In genomic region chr3:128546416-128547327, GRCm38 (mm10) we compare ENCODE assay signal across 9 mouse cellular contexts.
DNase-seq lines count a peak whose midpoint lies in the region; ATAC-seq lines count a peak whose summit lies in the region.
"Had no signal": no experiment of that assay in that cellular context is flagged by ENCODE, and none has a peak within 500 bp of the region (broad histone marks: within the 10 kb centered on the region; RNA-seq: fewer than 3 reads in every experiment).

No protein-coding gene starts in this region.

- H3K36me3 ChIP-seq in neural tube, embryonic 11.5 days (ENCODE audit: control insufficient read depth, insufficient read depth, low read length), result no peaks in the 10 kb centered on the region
- H3K36me3 ChIP-seq in heart, embryonic 13.5 days, result no peaks in the 10 kb centered on the region
- no peaks in the 10 kb centered on the region for H3K36me3 ChIP-seq in neural tube, embryonic 12.5 days
- no peaks in the 10 kb centered on the region for H3K36me3 ChIP-seq in kidney, embryonic 15.5 days
- H3K36me3 ChIP-seq: liver, embryonic 13.5 days had no signal

- no peaks in the 10 kb centered on the region for H3K27me3 ChIP-seq in neural tube, embryonic 11.5 days (ENCODE audit: control insufficient read depth, insufficient read depth, low read length)
- no peaks in the 10 kb centered on the region for H3K27me3 ChIP-seq in heart, embryonic 13.5 days (replicated peaks)
- no peaks in the 10 kb centered on the region for H3K27me3 ChIP-seq in neural tube, embryonic 12.5 days (replicated peaks)
- no peaks in the 10 kb centered on the region for H3K27me3 ChIP-seq in kidney, embryonic 15.5 days
- H3K27me3 ChIP-seq: liver, embryonic 13.5 days had no signal

- no peaks in the 10 kb centered on the region for H3K9me3 ChIP-seq in neural tube, embryonic 11.5 days (ENCODE audit: control insufficient read depth, low read length)
- no peaks in the 10 kb centered on the region for H3K9me3 ChIP-seq in heart, embryonic 13.5 days
- no peaks in the 10 kb centered on the region for H3K9me3 ChIP-seq in neural tube, embryonic 12.5 days
- no peaks in the 10 kb centered on the region for H3K9me3 ChIP-seq in kidney, embryonic 15.5 days (replicated peaks)
- H3K9me3 ChIP-seq: liver, embryonic 13.5 days had no signal

- peak; percentile 30 for DNase-seq in neural tube, embryonic 11.5 days (ENCODE audit: low spot score)
- DNase-seq in neural tube, embryonic 10.5 days (ENCODE audit: extremely low spot score, low spot score), result no peak
- peak; percentile 74 for DNase-seq in fat pad, adult 2 months (ENCODE audit: extremely low read depth, low read depth, low spot score)
- peak; percentile 61 to 71 for DNase-seq in left cerebral cortex, adult 18-20 months (ENCODE audit: low spot score in 2 of 2)
- no peak for DNase-seq in spleen, adult 18-20 months
- DNase-seq: liver, embryonic 13.5 days had no signal

- H3K27ac ChIP-seq in neural tube, embryonic 11.5 days (ENCODE audit: low read depth, low read length), result no peak overlapping the region
- 0 out of 2 replicates have a peak overlapping the region, but pooled peaks have one; percentile 3 for H3K27ac ChIP-seq in heart, embryonic 13.5 days (replicated peaks)
- no peak overlapping the region for H3K27ac ChIP-seq in neural tube, embryonic 12.5 days
- no peak overlapping the region for H3K27ac ChIP-seq in kidney, embryonic 15.5 days
- H3K27ac ChIP-seq: liver, embryonic 13.5 days had no signal

- peak; percentile 63; the same call in 1 of the 2 replicates for ATAC-seq in neural tube, embryonic 11.5 days (ENCODE audit: insufficient read depth, low FRiP score, low TSS enrichment)
- ATAC-seq in heart, embryonic 13.5 days (ENCODE audit: extremely low read depth, insufficient number of reproducible peaks, low FRiP score, low TSS enrichment), result no peak
- peak; percentile 78 for ATAC-seq in neural tube, embryonic 12.5 days (ENCODE audit: low FRiP score, low read depth)
- no peak for ATAC-seq in kidney, embryonic 15.5 days (replicated peaks; ENCODE audit: low FRiP score)

- no peak overlapping the region for H3K9ac ChIP-seq in neural tube, embryonic 11.5 days (ENCODE audit: low read length)
- H3K9ac ChIP-seq in heart, embryonic 13.5 days, result no peak overlapping the region
- H3K9ac ChIP-seq in neural tube, embryonic 12.5 days, result no peak overlapping the region
- no peak overlapping the region for H3K9ac ChIP-seq in kidney, embryonic 15.5 days
- H3K9ac ChIP-seq: liver, embryonic 13.5 days had no signal

- WGBS in neural tube, embryonic 11.5 days, result 76% methylated on average over 9 of the region's 9 CpGs
- WGBS in heart, embryonic 13.5 days, result 58% methylated on average over 9 of the region's 9 CpGs
- WGBS in neural tube, embryonic 12.5 days, result 64% methylated on average over 9 of the region's 9 CpGs
- 71% methylated on average over 9 of the region's 9 CpGs for WGBS in kidney, embryonic 15.5 days

- H3K4me1 ChIP-seq in neural tube, embryonic 11.5 days (ENCODE audit: control insufficient read depth, insufficient read depth, low read length), result no peaks in the 10 kb centered on the region
- peaks cover 6% of the 10 kb centered on the region; the same call in 1 of the 2 replicates for H3K4me1 ChIP-seq in heart, embryonic 13.5 days
- peaks cover 6% of the 10 kb centered on the region; the same call in 1 of the 2 replicates for H3K4me1 ChIP-seq in neural tube, embryonic 12.5 days
- H3K4me1 ChIP-seq in kidney, embryonic 15.5 days, result no peaks in the 10 kb centered on the region
- H3K4me1 ChIP-seq: liver, embryonic 13.5 days had no signal

- no peak overlapping the region for H3K4me3 ChIP-seq in neural tube, embryonic 11.5 days (ENCODE audit: low read depth, low read length)
- H3K4me3 ChIP-seq in heart, embryonic 13.5 days, result no peak overlapping the region
- H3K4me3 ChIP-seq in neural tube, embryonic 12.5 days, result no peak overlapping the region
- H3K4me3 ChIP-seq in kidney, embryonic 15.5 days (replicated peaks), result no peak overlapping the region
- H3K4me3 ChIP-seq: liver, embryonic 13.5 days had no signal

- no peak overlapping the region for H3K4me2 ChIP-seq in neural tube, embryonic 11.5 days (ENCODE audit: low read depth)
- H3K4me2 ChIP-seq in heart, embryonic 13.5 days, result no peak overlapping the region
- no peak overlapping the region for H3K4me2 ChIP-seq in neural tube, embryonic 12.5 days (replicated peaks)
- no peak overlapping the region for H3K4me2 ChIP-seq in kidney, embryonic 15.5 days
- H3K4me2 ChIP-seq: liver, embryonic 13.5 days had no signal

Comparison
In these comparisons a context has a peak if more than half of its experiments do, and no peak if none do; other contexts are left out.
1. DNase-seq: peak in neural tube, embryonic 11.5 days (single experiment), fat pad, adult 2 months (single experiment) and left cerebral cortex, adult 18-20 months (2 of 2); none in neural tube, embryonic 10.5 days (single experiment) and spleen, adult 18-20 months (0 of 2).
2. ATAC-seq: peak in neural tube, embryonic 11.5 days (single experiment) and neural tube, embryonic 12.5 days (single experiment); none in heart, embryonic 13.5 days (single experiment) and kidney, embryonic 15.5 days (single experiment).